Mouse (Mus musculus): ENCODE results near the gene Ccdc15.
"Not testable (repeated sequence)": the region's sequence is repeated elsewhere in the genome, so short reads cannot be mapped to it uniquely, and the experiment has no call there.

Gene Ccdc15

GRCm38 (mm10) chr9:37351266-37351665 lies 3.0 kb upstream of the Ccdc15 start:
- no peak for DNase-seq (ENCODE audit: low read depth, low spot score)

DNA sequence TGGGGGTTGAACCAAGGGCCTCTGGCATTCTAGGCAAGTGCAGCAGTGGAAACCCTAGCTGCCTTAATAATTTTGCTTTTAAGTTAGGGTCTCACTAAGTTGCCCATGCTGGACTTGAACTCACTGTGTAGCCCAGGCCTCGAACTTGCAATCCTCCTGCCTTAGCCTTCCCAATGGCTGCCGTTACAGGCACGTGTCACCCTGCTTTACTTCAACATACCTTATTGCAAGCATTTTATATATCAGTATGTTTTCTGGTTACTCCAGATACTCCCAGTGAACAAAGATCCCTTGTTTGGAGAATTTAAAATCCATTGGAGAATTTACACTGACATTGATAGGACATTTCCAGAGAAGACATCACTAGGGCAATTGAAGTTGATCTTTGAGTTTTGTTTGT lies 818 bp upstream of the Ccdc15 start:
- no peak for DNase-seq (ENCODE audit: low read depth, low spot score)

DNA sequence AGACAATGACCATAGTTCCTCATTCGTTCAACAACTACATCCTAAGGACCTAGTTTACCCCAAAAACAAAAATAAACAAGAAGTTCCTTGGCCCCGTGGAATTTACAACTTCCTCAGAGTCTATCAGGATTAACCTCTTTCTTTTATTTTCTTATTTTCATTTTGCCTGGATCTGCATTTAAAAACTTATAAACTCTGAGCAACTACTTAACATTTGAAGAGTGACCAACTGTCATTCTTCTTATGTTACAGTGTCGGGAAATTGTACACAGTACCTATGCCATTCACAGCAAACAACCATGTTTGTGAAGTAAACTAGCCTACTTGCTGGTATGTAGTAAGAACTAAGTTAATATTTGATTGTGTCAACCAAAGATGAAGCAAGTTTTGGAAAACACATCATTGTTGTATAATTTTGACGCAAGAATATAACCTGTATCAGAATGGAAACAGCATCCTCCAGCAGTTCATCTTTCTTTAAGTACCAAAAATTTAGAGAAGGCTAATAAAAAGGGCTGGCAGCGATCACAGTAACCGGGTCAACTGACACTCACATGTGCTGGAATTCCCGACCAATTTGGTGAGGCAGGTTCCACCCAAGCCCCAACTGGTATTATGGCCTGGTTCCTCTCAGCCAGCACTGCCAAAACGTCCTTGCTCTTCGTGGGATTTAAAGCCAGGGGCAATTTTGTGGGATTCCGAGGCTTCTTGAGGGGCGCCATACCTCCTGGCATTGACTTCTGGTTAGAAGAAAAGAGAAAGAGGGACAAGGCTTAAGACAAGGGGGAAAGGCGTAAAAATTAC lies 846 bp downstream of the Ccdc15 start:
- peak; percentile 66 for DNase-seq (ENCODE audit: low read depth, low spot score)

DNA sequence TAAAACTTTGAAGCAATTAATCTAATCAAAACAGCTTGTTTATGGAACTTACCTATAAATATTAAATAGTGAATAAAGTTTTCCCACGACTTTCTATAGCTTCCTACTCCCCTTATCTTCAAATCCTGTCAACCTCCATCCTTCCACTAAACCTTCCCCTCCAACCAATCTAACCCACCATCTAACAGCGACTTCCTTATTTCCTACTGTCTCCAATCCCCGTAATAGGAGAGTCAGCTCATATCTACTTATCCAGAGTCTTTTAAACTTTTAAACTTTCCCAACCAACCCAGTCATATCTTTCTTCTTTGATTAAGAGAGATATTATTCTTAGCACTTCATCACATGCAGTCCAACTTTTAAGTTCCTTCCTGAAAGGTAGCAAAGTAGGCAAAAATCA lies 2.8 kb downstream of the Ccdc15 start:
- no peak for DNase-seq (ENCODE audit: low read depth, low spot score)

DNA sequence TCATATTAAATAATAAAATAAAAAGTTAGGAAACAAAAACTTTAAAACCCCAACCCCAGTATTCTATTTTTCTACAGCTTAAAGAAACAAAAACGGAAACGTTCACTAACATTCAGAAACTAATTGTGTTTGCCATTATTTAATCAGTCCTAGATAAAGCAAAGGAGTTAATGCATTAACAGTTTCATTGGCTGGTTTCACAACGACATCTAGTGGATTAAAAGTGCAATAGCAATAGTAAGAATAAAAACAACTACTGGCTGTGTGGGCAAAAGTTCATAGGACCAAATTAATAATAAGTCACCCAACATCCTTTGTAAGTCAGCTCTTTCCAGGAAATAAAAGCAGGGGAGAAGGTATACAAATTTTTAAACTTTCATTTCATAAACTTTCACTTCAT lies 18.8 kb downstream of the Ccdc15 start:
- DNase-seq (ENCODE audit: low read depth, low spot score) = peak; percentile 16

- no peak for DNase-seq (ENCODE audit: low read depth, low spot score)
Observed at GRCm38 (mm10) chr9:37301720-37302119, 46.5 kb downstream of the Ccdc15 start.

DNA sequence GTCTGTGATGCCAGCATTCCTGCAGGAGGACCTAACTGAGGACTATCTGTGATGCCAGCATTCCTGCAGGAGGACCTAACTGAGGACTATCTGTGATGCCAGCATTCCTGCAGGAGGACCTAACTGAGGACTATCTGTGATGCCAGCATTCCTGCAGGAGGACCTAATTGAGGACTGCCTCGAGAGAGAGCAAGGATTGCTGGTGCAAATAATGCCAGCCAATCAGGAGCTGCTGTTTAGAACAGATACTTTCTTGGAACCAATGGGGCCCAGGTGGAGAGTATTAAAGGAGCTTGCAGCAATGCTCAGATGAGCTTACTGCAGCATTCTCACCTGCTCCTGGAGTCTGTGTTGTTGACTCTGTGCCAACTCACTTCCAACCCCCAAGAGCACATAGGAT lies 47.7 kb downstream of the Ccdc15 start:
- DNase-seq (ENCODE audit: low read depth, low spot score) = not testable (repeated sequence)

DNA sequence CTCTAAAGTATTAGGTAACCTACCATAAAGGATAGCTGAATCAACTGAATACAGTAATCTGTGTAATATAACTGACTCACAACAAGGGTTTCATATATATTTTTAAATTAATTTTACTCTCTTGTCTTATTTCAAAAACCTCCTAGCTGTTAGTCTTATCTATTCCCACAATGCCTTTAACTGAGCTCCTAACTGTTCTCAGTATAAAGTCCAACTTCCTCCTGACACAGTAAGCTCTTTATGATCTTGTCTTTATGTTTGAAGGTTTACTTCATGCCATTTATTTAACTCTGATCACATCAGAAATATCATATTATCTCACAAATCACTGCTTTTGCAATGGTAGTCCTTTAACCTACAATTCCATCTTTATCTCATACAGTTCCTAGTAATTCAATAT lies 52.6 kb downstream of the Ccdc15 start:
- DNase-seq (ENCODE audit: low read depth, low spot score) = no peak

DNA sequence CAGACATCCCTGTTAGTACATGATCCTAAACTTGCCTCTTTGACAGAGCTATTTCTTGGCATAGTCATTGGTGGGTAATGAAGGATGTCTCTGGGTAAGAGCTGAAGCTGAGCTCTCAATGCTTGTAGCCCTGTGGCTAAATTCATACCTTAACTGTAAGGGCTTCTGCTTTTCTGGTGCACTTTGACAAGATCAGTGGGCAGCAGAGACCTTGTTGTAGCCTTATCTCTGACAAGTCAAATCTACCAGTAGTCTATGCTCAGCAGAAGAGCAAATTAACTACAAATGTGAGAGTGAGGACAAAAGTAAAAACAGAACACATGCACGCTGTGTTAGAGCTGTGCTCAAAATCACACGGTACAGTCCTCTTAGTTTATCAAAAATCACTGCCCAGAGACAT lies 81.6 kb downstream of the Ccdc15 start:
- DNase-seq (ENCODE audit: low read depth, low spot score) = no peak

- peak; percentile 81 for DNase-seq (ENCODE audit: low read depth, low spot score)
Observed at GRCm38 (mm10) chr9:37255889-37256225, 92.4 kb downstream of the Ccdc15 start.

DNA sequence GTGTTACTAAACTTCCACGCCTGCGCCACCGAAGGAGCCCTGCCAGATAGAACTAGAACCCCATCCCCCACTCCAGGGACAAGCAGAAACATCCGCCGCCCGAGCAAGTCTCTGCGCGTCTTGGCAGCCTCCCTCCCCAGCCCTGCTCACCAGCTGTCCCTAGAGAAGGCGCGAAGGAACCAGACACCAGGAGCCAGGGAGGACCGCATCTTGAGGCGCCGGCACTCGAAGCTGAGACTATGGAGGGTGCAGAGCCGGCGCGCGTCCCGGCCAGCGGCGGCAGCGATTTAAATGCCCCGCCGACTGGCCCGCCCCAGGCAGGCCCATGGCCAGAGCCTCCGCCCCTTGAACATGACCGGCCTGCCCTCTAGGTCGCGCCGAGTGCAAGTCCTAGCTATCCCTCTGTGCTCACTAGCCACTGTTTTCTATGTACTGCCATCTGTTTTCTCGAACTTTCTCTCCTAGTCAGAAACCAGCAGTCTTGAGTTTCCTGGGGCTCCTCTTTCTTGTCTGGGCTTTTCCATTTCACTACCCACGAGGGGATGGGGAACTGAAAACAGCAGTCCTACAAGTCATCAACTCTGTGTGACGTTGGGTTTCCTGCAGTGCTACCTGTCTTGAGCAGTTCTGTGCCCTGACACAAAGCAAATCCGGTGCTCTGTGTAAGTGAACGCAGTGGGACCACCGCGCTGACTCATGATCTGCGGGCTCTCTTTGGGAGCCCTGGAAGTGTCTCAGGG lies 92.9 kb downstream of the Ccdc15 start, which contains the start of gene Slc37a2:
Slc37a2 (minus strand) TSS at position 590 of the 740 bp plus-strand sequence.
- DNase-seq (ENCODE audit: low read depth, low spot score) = peak; percentile 76

GRCm38 (mm10) chr9:37254531-37255110 lies 93.6 kb downstream of the Ccdc15 start:
- DNase-seq (ENCODE audit: low read depth, low spot score) = no peak

- no peak for DNase-seq (ENCODE audit: low read depth, low spot score)
Observed at GRCm38 (mm10) chr9:37250631-37251030, 97.6 kb downstream of the Ccdc15 start.

- DNase-seq (ENCODE audit: low read depth, low spot score) = no peak
Observed at GRCm38 (mm10) chr9:37249976-37250375, 98.3 kb downstream of the Ccdc15 start.

- DNase-seq (ENCODE audit: low read depth, low spot score) = peak; percentile 51
Observed at GRCm38 (mm10) chr9:37248381-37248906, 99.8 kb downstream of the Ccdc15 start.

GRCm38 (mm10) chr9:37247429-37247828 lies 100.8 kb downstream of the Ccdc15 start:
- DNase-seq (ENCODE audit: low read depth, low spot score) = peak; percentile 15

DNA sequence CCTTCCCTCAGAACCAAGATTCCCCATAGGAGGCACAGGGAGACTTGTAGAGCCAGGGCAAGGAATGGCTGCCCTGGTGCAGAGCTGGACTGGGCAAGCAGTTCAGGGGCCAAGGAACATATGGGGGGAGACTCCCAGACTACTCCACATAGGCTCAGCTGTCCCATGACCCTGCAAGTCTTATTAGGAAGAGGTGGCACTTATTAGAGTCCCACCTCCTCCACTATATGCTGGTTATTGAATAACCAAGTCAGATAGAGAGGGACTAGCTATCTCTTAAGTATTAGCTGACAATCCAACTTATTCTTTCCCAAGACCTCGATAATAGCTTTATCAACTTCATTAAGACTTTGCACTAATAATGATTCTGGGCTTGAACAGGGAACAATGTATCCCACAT lies 102.4 kb downstream of the Ccdc15 start:
- no peak for DNase-seq (ENCODE audit: low read depth, low spot score)

DNA sequence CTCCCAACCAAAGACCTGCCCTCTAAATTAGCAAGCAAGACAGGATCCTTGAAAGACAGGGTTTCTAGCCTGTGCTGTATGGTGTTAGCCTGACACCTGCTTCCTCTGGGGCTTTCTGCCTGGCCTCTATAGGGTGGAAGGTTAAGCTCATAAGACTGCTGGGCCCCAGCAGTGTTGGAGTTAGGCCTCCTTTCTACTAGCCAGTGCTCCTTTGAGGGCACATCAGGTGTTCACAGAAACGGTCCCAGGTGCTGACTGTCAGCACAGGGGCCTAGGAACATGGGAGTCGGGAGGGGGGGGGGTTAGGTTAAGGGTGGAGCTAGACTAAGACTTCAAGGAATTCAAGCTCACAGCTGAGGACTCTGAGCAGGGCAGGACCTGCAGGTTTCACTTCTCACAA lies 102.8 kb downstream of the Ccdc15 start:
- no peak for DNase-seq (ENCODE audit: low read depth, low spot score)

- DNase-seq (ENCODE audit: low read depth, low spot score) = no peak
Observed at GRCm38 (mm10) chr9:37244600-37244999, 103.6 kb downstream of the Ccdc15 start.

DNA sequence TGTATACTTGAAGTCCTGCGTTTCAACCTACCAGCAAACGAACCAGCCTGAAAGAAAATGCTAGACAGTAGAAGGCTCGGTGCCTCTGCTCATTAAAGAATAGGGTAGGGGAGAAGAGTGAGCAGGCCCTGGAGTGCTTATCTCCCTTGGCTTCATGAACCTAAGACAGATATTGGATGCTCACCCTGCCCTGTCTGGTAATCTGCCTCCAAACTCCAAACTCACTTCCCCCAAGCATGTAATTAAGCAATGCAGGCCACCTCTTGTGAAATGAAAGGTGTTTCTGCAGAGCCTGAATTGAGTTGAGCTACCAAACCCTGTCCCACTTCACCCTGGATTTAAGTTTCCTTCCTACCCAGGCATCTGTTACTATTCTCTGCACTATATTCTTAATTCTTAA lies 105.5 kb downstream of the Ccdc15 start:
- no peak for DNase-seq (ENCODE audit: low read depth, low spot score)

DNA sequence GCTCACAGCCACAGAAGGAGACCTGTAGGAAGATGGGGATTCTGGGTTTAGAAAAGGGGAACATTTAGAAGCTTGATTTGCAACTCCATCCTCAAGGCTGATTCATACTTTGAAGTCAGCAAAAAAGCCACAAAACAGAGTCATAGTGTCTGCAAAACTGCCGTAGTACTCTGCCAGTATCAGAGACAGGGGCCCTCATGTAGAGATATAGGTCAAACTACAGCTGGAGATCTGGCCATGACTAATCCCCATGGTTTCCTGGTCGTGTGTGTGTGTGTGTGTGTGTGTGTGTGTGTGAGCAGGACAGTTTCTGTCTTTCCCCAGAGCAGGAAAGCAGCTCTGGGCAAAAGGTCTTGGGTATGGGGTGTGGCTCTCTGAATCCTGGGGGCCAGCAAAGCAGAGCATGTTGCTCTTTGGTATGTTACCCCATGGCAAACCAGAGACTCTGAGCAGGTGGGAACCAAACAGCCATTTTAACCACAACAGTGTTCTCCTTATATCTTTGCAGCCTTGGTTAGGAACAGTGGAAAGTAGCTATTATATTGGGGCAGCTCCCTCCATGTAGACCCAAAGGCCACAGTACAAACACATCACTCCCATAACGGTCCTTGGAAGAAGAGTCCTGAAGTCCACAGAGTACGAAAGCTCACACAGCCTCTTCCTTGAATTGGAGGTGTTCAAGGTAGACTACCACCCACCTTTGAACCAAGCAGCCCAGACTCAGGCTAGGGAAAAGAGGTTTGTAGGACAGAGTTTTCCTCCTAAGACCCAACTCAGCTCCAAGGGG lies 112.1 kb downstream of the Ccdc15 start:
- DNase-seq (ENCODE audit: low read depth, low spot score) = no peak

Data from R1 (cell line).